ENCODE assay signal across 9 mouse cellular contexts in genomic region chr1:180481956-180482355, GRCm38 (mm10). TPM values are rescaled to one million over a fixed set of nuclear protein-coding genes. Genes with fewer than 3 reads are reported as not detected.
A peak's percentile ranks its signal among the peaks of the same experiment; 100 is the strongest.
DNase-seq lines count a peak whose midpoint lies in the region; ATAC-seq lines count a peak whose summit lies in the region.
"Had no signal": no experiment of that assay in that cellular context is flagged by ENCODE, and none has a peak within 500 bp of the region (broad histone marks: within the 10 kb centered on the region; RNA-seq: fewer than 3 reads in every experiment).

No protein-coding gene starts in this region.

- ATAC-seq in heart, embryonic 13.5 days (ENCODE audit: extremely low read depth, insufficient number of reproducible peaks, low FRiP score, low TSS enrichment), result no peak
- ATAC-seq in hindbrain, embryonic 11.5 days (ENCODE audit: low FRiP score), result no peak
- ATAC-seq in midbrain, embryonic 15.5 days (replicated peaks), result no peak

- peak overlapping the region; percentile 76 for H3K4me2 ChIP-seq in heart, embryonic 13.5 days
- no peak overlapping the region; the same call in 1 of the 2 replicates for H3K4me2 ChIP-seq in hindbrain, embryonic 11.5 days (replicated peaks; ENCODE audit: low read depth, low read length)
- peak overlapping the region; percentile 81 for H3K4me2 ChIP-seq in midbrain, embryonic 15.5 days

- DNase-seq in heart, adult 9 months (ENCODE audit: low spot score in 2 of 2), result no peak
- DNase-seq in embryo, embryonic 10 days (ENCODE audit: low spot score), result peak; percentile 62
- peak; percentile 25 for DNase-seq in hindbrain, embryonic 11.5 days (ENCODE audit: low spot score)
- no peak for DNase-seq in layer of hippocampus, adult 9-11 months
- no peak for DNase-seq in cerebellum, postnatal 4 days (ENCODE audit: low spot score in 2 of 2)
- DNase-seq in adrenal gland, adult 18-20 months (ENCODE audit: low spot score in 2 of 2), result no peak

- no peaks in the 10 kb centered on the region for H3K9me3 ChIP-seq in heart, embryonic 13.5 days
- no peaks in the 10 kb centered on the region for H3K9me3 ChIP-seq in hindbrain, embryonic 11.5 days (ENCODE audit: control insufficient read depth, low read length)
- no peaks in the 10 kb centered on the region for H3K9me3 ChIP-seq in midbrain, embryonic 15.5 days

- peaks cover 26% of the 10 kb centered on the region for H3K4me1 ChIP-seq in heart, embryonic 13.5 days
- peaks cover 11% of the 10 kb centered on the region for H3K4me1 ChIP-seq in hindbrain, embryonic 11.5 days (replicated peaks; ENCODE audit: control insufficient read depth, insufficient read depth, low read length)
- peaks cover 26% of the 10 kb centered on the region for H3K4me1 ChIP-seq in midbrain, embryonic 15.5 days

- no peaks in the 10 kb centered on the region for H3K36me3 ChIP-seq in heart, embryonic 13.5 days
- H3K36me3 ChIP-seq in hindbrain, embryonic 11.5 days (ENCODE audit: control insufficient read depth, insufficient read depth, low read length), result no peaks in the 10 kb centered on the region
- H3K36me3 ChIP-seq in midbrain, embryonic 15.5 days (replicated peaks), result no peaks in the 10 kb centered on the region

- 24% methylated on average over 10 of the region's 10 CpGs for WGBS in heart, embryonic 13.5 days
- 3% methylated on average over 10 of the region's 10 CpGs for WGBS in hindbrain, embryonic 11.5 days
- WGBS in midbrain, embryonic 15.5 days, result 4% methylated on average over 10 of the region's 10 CpGs

- peak overlapping the region; percentile 52; the same call in 1 of the 2 replicates for H3K4me3 ChIP-seq in heart, embryonic 13.5 days
- H3K4me3 ChIP-seq in hindbrain, embryonic 11.5 days (ENCODE audit: low read depth, low read length), result no peak overlapping the region
- H3K4me3 ChIP-seq in midbrain, embryonic 15.5 days, result peak overlapping the region; percentile 48

- peaks cover 99% of the 10 kb centered on the region for H3K27me3 ChIP-seq in heart, embryonic 13.5 days (replicated peaks)
- H3K27me3 ChIP-seq in hindbrain, embryonic 11.5 days (ENCODE audit: control insufficient read depth, insufficient read depth, low read length), result peaks cover 14% of the 10 kb centered on the region
- H3K27me3 ChIP-seq in midbrain, embryonic 15.5 days (replicated peaks), result peaks cover 24% of the 10 kb centered on the region

- no peak overlapping the region for H3K27ac ChIP-seq in heart, embryonic 13.5 days (replicated peaks)
- no peak overlapping the region for H3K27ac ChIP-seq in hindbrain, embryonic 11.5 days (ENCODE audit: low read depth, low read length)
- no peak overlapping the region for H3K27ac ChIP-seq in midbrain, embryonic 15.5 days

- H3K9ac ChIP-seq in heart, embryonic 13.5 days, result no peak overlapping the region
- H3K9ac ChIP-seq in hindbrain, embryonic 11.5 days (ENCODE audit: low read depth, low read length), result no peak overlapping the region
- no peak overlapping the region for H3K9ac ChIP-seq in midbrain, embryonic 15.5 days

RNA-seq across cellular contexts. Expression of gene Stum, which starts 1.3 kb away (rescaled TPM):
- 0.43 and 0.44 TPM in 2 replicates for polyA plus RNA-seq in heart, embryonic 13.5 days (2015; fragmentation: Nextera tagmentation; extraction: Ambion mirVana)
- polyA plus RNA-seq in hindbrain, embryonic 11.5 days (2014; fragmentation: Nextera tagmentation; extraction: Ambion mirVana), result 0.85 and 1.0 TPM in 2 replicates
- 7.2 and 9.3 TPM in 2 replicates for polyA plus RNA-seq in midbrain, embryonic 15.5 days (2015; fragmentation: Nextera tagmentation; extraction: Ambion mirVana)
- total RNA-seq in adrenal gland, adult 18-20 months (2021), result under 1 TPM; 0.33 to 0.86 TPM
- polyA plus RNA-seq: C2C12 had no signal

Comparison
In these comparisons a context has a peak if more than half of its experiments do, and no peak if none do; other contexts are left out.
1. DNase-seq: peak in embryo, embryonic 10 days (single experiment) and hindbrain, embryonic 11.5 days (single experiment); none in heart, adult 9 months (0 of 2), layer of hippocampus, adult 9-11 months (single experiment), cerebellum, postnatal 4 days (0 of 2) and adrenal gland, adult 18-20 months (0 of 2).